Mouse (Mus musculus) CH12.LX (cell line): ENCODE results near the gene Dcst2. TPM values are rescaled to one million over a fixed set of nuclear protein-coding genes. Genes with fewer than 3 reads are reported as not detected.

Experiments
- DNase-seq: peaks from one replicate; pipeline ENCODE4 v3.0.0-alpha.2; 2013; ENCODE audit errors: extremely low read depth
- H3K27ac ChIP-seq: 2 replicates; pipeline ENCODE4 v1.5.1; 2012; ENCODE audit warnings: low read depth, mild to moderate bottlenecking, control low read depth, moderate library complexity; ENCODE audit not compliant: insufficient read depth
- H3K27me3 ChIP-seq: replicated peaks from 2 replicates; pipeline ENCODE3; 2012; ENCODE audit warnings: inconsistent platforms
- H3K36me3 ChIP-seq, 2 experiments: replicated peaks in 1 of 2; 2 replicates each; pipeline versions ENCODE3 to v1.6.1; 2012; ENCODE audit warnings: inconsistent platforms in 1 of 2, low read length in 1 of 2, mild to moderate bottlenecking in 1 of 2, mixed read lengths in 1 of 2, moderate library complexity in 1 of 2; ENCODE audit not compliant: control insufficient read depth in 1 of 2, insufficient read depth in 1 of 2
- H3K4me1 ChIP-seq, 2 experiments: 2 replicates each; pipeline ENCODE4 v1.6.1; 2012; ENCODE audit warnings: inconsistent platforms in 1 of 2, moderate library complexity in 1 of 2; ENCODE audit not compliant: insufficient read depth in 2 of 2, control insufficient read depth in 1 of 2
- H3K4me2 ChIP-seq: 2 replicates; pipeline ENCODE4 v1.6.1; 2012; ENCODE audit warnings: low read depth, mild to moderate bottlenecking, control low read depth; ENCODE audit not compliant: poor library complexity, insufficient read depth, severe bottlenecking
- H3K4me3 ChIP-seq, 3 experiments: fragments of 150-350 bp in 1 of 3; sonication (generic) in 1 of 3; replicated peaks in 1 of 3; 2 replicates each; pipeline versions ENCODE3 to v1.5.1; 2011 to 2012; ENCODE audit warnings: low read depth in 2 of 3, low read length in 2 of 3, mild to moderate bottlenecking in 2 of 3, moderate library complexity in 2 of 3, control low read depth in 1 of 3, improper control_type of control experiment in 1 of 3, inconsistent platforms in 1 of 3, mixed read lengths in 1 of 3; ENCODE audit not compliant: poor library complexity in 1 of 3
- H3K79me2 ChIP-seq: replicated peaks from 2 replicates; pipeline ENCODE4 v1.6.1; 2012; ENCODE audit warnings: mild to moderate bottlenecking, moderate library complexity; ENCODE audit not compliant: control insufficient read depth, poor library complexity, insufficient read depth, severe bottlenecking; ENCODE audit errors: extremely low read depth
- H3K9ac ChIP-seq: 2 replicates; pipeline ENCODE4 v1.6.1; 2012; ENCODE audit warnings: low read depth, mild to moderate bottlenecking, control low read depth, moderate library complexity; ENCODE audit not compliant: insufficient read depth
- H3K9me3 ChIP-seq: replicated peaks from 2 replicates; pipeline ENCODE3; 2012; ENCODE audit warnings: low read length, inconsistent platforms, mixed read lengths
- BHLHE40 ChIP-seq: IDR thresholded peaks from 2 replicates; pipeline ENCODE4 v1.6.1; 2011; ENCODE audit warnings: mild to moderate bottlenecking, low read depth, low read length, improper control_type of control experiment
- CHD2 ChIP-seq: IDR thresholded peaks from 2 replicates; pipeline ENCODE4 v1.6.1; 2011; ENCODE audit warnings: low read length, improper control_type of control experiment
- CTCF ChIP-seq, 2 experiments: IDR thresholded peaks in 1 of 2; conservative IDR thresholded peaks in 1 of 2; 2 replicates each; pipeline ENCODE4 v1.5.1; 2011 to 2012; ENCODE audit warnings: low read depth in 2 of 2, low read length in 2 of 2, improper control_type of control experiment in 1 of 2, inconsistent platforms in 1 of 2, mild to moderate bottlenecking in 1 of 2, moderate library complexity in 1 of 2
- HCFC1 ChIP-seq: IDR thresholded peaks from 2 replicates; pipeline ENCODE4 v1.6.1; 2012; ENCODE audit warnings: low read depth, mild to moderate bottlenecking, inconsistent platforms, low read length, improper control_type of control experiment
- IRF4 ChIP-seq: IDR thresholded peaks from 2 replicates; pipeline ENCODE4 v1.6.1; 2014; ENCODE audit warnings: low read depth, mild to moderate bottlenecking, inconsistent platforms, low read length, improper control_type of control experiment
- JUN ChIP-seq: IDR thresholded peaks from 2 replicates; pipeline ENCODE4 v1.6.1; 2011; ENCODE audit warnings: low read depth, mild to moderate bottlenecking, low read length, improper control_type of control experiment, moderate library complexity; ENCODE audit not compliant: insufficient read depth
- JUND ChIP-seq: conservative IDR thresholded peaks from 2 replicates; pipeline ENCODE4 v1.6.1; 2011; ENCODE audit warnings: low read depth, low read length, improper control_type of control experiment
- MAZ ChIP-seq: IDR thresholded peaks from 2 replicates; pipeline ENCODE4 v1.6.1; 2012; ENCODE audit warnings: low read depth, mild to moderate bottlenecking, inconsistent platforms, low read length, improper control_type of control experiment, moderate library complexity
- MEF2A ChIP-seq: IDR thresholded peaks from 2 replicates; pipeline ENCODE4 v1.6.1; 2014; ENCODE audit warnings: low read depth, mild to moderate bottlenecking, inconsistent platforms, low read length, improper control_type of control experiment, borderline replicate concordance
- MXI1 ChIP-seq: IDR thresholded peaks from 2 replicates; pipeline ENCODE4 v1.6.1; 2011; ENCODE audit warnings: mild to moderate bottlenecking, low read depth, low read length, improper control_type of control experiment
- MYC ChIP-seq: IDR thresholded peaks from 2 replicates; pipeline ENCODE4 v1.6.1; 2011; ENCODE audit warnings: low read depth, mild to moderate bottlenecking, improper control_type of control experiment, low read length
- PAX5 ChIP-seq: IDR thresholded peaks from 2 replicates; pipeline ENCODE4 v1.6.1; 2012; ENCODE audit warnings: low read length, inconsistent platforms, mixed read lengths
- SIN3A ChIP-seq: IDR thresholded peaks from 2 replicates; pipeline ENCODE4 v1.6.1; 2012; ENCODE audit warnings: low read length, improper control_type of control experiment, inconsistent platforms
- TBP ChIP-seq: conservative IDR thresholded peaks from 2 replicates; pipeline ENCODE4 v1.6.1; 2011; ENCODE audit warnings: low read depth, low read length, improper control_type of control experiment
- TCF12 ChIP-seq: IDR thresholded peaks from 2 replicates; pipeline ENCODE4 v1.6.1; 2014; ENCODE audit warnings: low read depth, mild to moderate bottlenecking, inconsistent platforms, low read length, improper control_type of control experiment
- ZC3H11A ChIP-seq: IDR thresholded peaks from 2 replicates; pipeline ENCODE4 v1.6.1; 2012; ENCODE audit warnings: low read depth, mild to moderate bottlenecking, inconsistent platforms, low read length, improper control_type of control experiment
- ZNF384 ChIP-seq: IDR thresholded peaks from 2 replicates; pipeline ENCODE4 v1.6.1; 2012; ENCODE audit warnings: low read depth, low read length, improper control_type of control experiment, inconsistent platforms
- dilution Hi-C: fragments of 300-500 bp; cut with MboI; formaldehyde crosslinking; loops from 2 replicates; pipeline ENCODE4 v1.14.3; 2020; ENCODE audit warnings: low sequenced_read_pairs; ENCODE audit not compliant: extremely low pct_unique_long_range_greater_than_20kb, extremely low pct_ligation_motif_present
- in situ Hi-C: fragments of 300-500 bp; cut with MboI; formaldehyde crosslinking; loops from 3 replicates; pipeline ENCODE4 v1.14.3; 2019; ENCODE audit warnings: low sequenced_read_pairs, low pct_ligation_motif_present, low pct_unique_long_range_greater_than_20kb, mixed read lengths
- polyA plus RNA-seq: library from polyadenylated mRNA; unstranded; fragments of >175 nt; gene quantifications from 2 replicates; pipeline ENCODE4 v1.2.1, GENCODE M21; 2012; ENCODE audit warnings: low read depth; ENCODE audit not compliant: insufficient read length
- total RNA-seq, 2 experiments: library from RNA; depleted of rRNA; stranded (reverse); fragments of 300-350 nt in 1 of 2; fragments of >200 nt in 1 of 2; gene quantifications; 2 replicates each; pipeline ENCODE4 v1.2.3; 2012 to 2014

The Dcst2 gene
- total and polyA plus RNA-seq, 3 experiments, result 0.10 TPM; not detected in 2

- no peak overlapping the region for H3K27ac ChIP-seq
- peaks cover 9 to 20% of the 10 kb centered on the region in 2 experiments for H3K4me1 ChIP-seq
- no peak overlapping the region for H3K4me2 ChIP-seq
- no peaks in the 10 kb centered on the region for H3K36me3 ChIP-seq
- peaks cover 51% of the 10 kb centered on the region for H3K27me3 ChIP-seq
- no peaks in the 10 kb centered on the region for H3K79me2 ChIP-seq
- dilution Hi-C loops (no loop called here), in situ Hi-C loops (loop anchor here (25.0 kb wide), 2 partner anchors 359 to 434 kb away; partner anchors contain the start of genes Chrnb2 and Ube2q1)
- no peak overlapping the region for H3K9ac ChIP-seq
- DNase-seq, result no peak
- H3K4me3 ChIP-seq, result no peak overlapping the region
- H3K9me3 ChIP-seq, result no peaks in the 10 kb centered on the region
- TF ChIP-seq ZNF384, result no peak
- no peak for TF ChIP-seq HCFC1
These were observed 33.2 kb upstream of the Dcst2 start for GRCm38 (mm10) chr3:89328623-89329022.

DNA sequence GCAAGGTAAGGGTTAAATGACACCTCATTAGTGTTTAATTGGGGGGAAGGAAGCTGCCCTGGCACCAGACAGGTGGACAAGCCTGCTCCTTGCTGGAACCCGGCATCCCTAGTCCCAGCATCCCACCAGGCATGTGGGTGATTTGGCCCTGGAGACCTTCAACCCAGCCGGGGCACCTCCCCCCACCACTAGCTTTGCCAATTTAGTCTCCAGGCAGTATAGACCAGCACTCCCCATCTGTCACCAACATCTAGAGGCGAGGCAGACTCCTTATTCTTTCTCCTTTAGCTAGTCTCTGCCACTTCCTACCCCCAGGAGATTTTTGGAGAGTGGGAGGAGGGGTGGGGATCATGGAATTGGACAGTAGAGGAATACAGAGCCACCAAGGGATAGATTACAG is 31.4 kb upstream of the Dcst2 start:
- TF ChIP-seq IRF4, result no peak
- Histone ChIP-seq H3K27ac (no peak overlapping the region), H3K9ac (no peak overlapping the region), H3K4me3 (no peak overlapping the region), H3K36me3 (no peaks in the 10 kb centered on the region), H3K4me2 (no peak overlapping the region), H3K4me1 (peaks cover 9 to 20% of the 10 kb centered on the region in 2 experiments), H3K9me3 (no peaks in the 10 kb centered on the region), H3K27me3 (peaks cover 48% of the 10 kb centered on the region), H3K79me2 (no peaks in the 10 kb centered on the region)
- no peak for DNase-seq
- dilution Hi-C loops, result no loop called here
- in situ Hi-C loops, result loop anchor here (25.0 kb wide), 2 partner anchors 357 to 432 kb away; partner anchors contain the start of genes Chrnb2 and Ube2q1

- Histone ChIP-seq H3K4me1 (peaks cover 9 to 20% of the 10 kb centered on the region in 2 experiments), H3K4me2 (no peak overlapping the region), H3K9ac (no peak overlapping the region), H3K27ac (no peak overlapping the region), H3K27me3 (peaks cover 46% of the 10 kb centered on the region), H3K36me3 (no peaks in the 10 kb centered on the region), H3K4me3 (no peak overlapping the region), H3K9me3 (no peaks in the 10 kb centered on the region), H3K79me2 (no peaks in the 10 kb centered on the region)
- in situ Hi-C loops, result loop anchor here (25.0 kb wide), 2 partner anchors 356 to 431 kb away; partner anchors contain the start of genes Chrnb2 and Ube2q1
- DNase-seq, result no peak
- TF ChIP-seq ZC3H11A (no peak), PAX5 (no peak), MYC (no peak), BHLHE40 (no peak), SIN3A (0 out of 2 replicates have a peak, but pooled peaks have one; percentile 33), CTCF (conservative IDR thresholded peaks at IDR 0.05 in 1 of 2, IDR thresholded peaks at IDR 0.05 in 1 of 2; ENCODE audit: low read depth in 2 of 2, low read length in 2 of 2) (no peak), JUND (0 out of 2 replicates have a peak, but pooled peaks have one; percentile 10), MXI1 (peak; percentile 62; the same call in 1 of the 2 replicates), MAZ (no peak), MEF2A (no peak), JUN (peak; percentile 60), TBP (no peak), TCF12 (no peak), CHD2 (no peak)
- dilution Hi-C loops, result no loop called here
These were observed 30.8 kb upstream of the Dcst2 start for GRCm38 (mm10) chr3:89330948-89331347.
